Mouse (Mus musculus) embryonic stem cell, embryonic (primary cell): ENCODE data around the gene Ugt1a6a.

Source experiments
- CTCF ChIA-PET, 4 experiments: fragments of 300-600 bp in 2 of 4; fragments of 350-600 bp in 2 of 4; sonication (Branson Sonifier 250); formaldehyde crosslinking; loops; one replicate each; lab custom pipeline; 2022; ENCODE audit warnings: inconsistent platforms in 2 of 4; lab: Charles Lee
- POLR2A ChIA-PET, 4 experiments: fragments of 300-600 bp in 2 of 4; fragments of 350-600 bp in 2 of 4; sonication (Branson Sonifier 250); formaldehyde crosslinking; loops; one replicate each; lab custom pipeline; 2022; ENCODE audit warnings: antibody characterized with exemption in 4 of 4, inconsistent platforms in 1 of 4; lab: Charles Lee

The Ugt1a6a gene

GRCm38 (mm10) chr1:88260604-88261377 is 126.2 kb downstream of the Ugt1a6a start:
- CTCF ChIA-PET: interaction anchor here in 2 of 4 experiments (1.1 to 1.6 kb wide), 2 partner anchors 17 to 29 kb away, joined by 5 to 6 read pairs; partner anchors contain the start of genes Hjurp (in 1 of the 2) and Trpm8 (in 1 of the 2)
- POLR2A ChIA-PET: interaction anchor here in 2 of 4 experiments (0.7 to 15.1 kb wide), 5 partner anchors 7 to 26 kb away, joined by 3 to 203 read pairs (median 119); partner anchors contain the start of genes Hjurp (in 2 of the 2) and Trpm8 (in 2 of the 2)

GRCm38 (mm10) chr1:88261706-88262105 is 127.1 kb downstream of the Ugt1a6a start:
- POLR2A ChIA-PET: interaction anchor here in 3 of 4 experiments (0.7 to 15.1 kb wide), 7 partner anchors 8 to 313 kb away, joined by 3 to 203 read pairs (median 4); partner anchors contain the start of genes Hjurp (in 2 of the 3) and Trpm8 (in 2 of the 3)

GRCm38 (mm10) chr1:88262255-88262654 is 127.6 kb downstream of the Ugt1a6a start:
- ChIA-PET CTCF (interaction anchor here in 2 of 4 experiments (0.9 to 5.4 kb wide), 5 partner anchors 13 to 28 kb away, joined by 3 to 29 read pairs (median 5); partner anchors contain the start of genes Hjurp (in 2 of the 2) and Trpm8 (in 2 of the 2)), POLR2A (interaction anchor here (0.6 to 15.1 kb wide), 9 partner anchors 9 to 314 kb away, joined by 3 to 203 read pairs (median 4); partner anchors contain the start of genes Hjurp (in 3 of the 4) and Trpm8 (in 3 of the 4))

More at GRCm38 (mm10) chr1:88261706-88262105, 127.1 kb downstream of the Ugt1a6a start:
- CTCF ChIA-PET: interaction anchor here in 2 of 4 experiments (0.9 to 5.4 kb wide), 5 partner anchors 13 to 28 kb away, joined by 3 to 29 read pairs (median 5); partner anchors contain the start of genes Hjurp (in 2 of the 2) and Trpm8 (in 2 of the 2)

GRCm38 (mm10) chr1:88262961-88263360 is 128.4 kb downstream of the Ugt1a6a start:
- ChIA-PET CTCF (interaction anchor here in 2 of 4 experiments (0.5 to 5.4 kb wide), 3 partner anchors 22 to 27 kb away, joined by 5 to 29 read pairs (median 6); no protein-coding TSS in a partner anchor), POLR2A (interaction anchor here in 3 of 4 experiments (1.1 to 15.1 kb wide), 8 partner anchors 9 to 39 kb away, joined by 3 to 203 read pairs (median 6); partner anchors contain the start of genes Hjurp (in 3 of the 3) and Trpm8 (in 3 of the 3))

- ChIA-PET POLR2A (interaction anchor here in 3 of 4 experiments (1.1 to 15.1 kb wide), 7 partner anchors 11 to 38 kb away, joined by 3 to 203 read pairs (median 8); partner anchors contain the start of genes Hjurp (in 3 of the 3) and Trpm8 (in 3 of the 3)), CTCF (interaction anchor here in 2 of 4 experiments (1.4 to 5.4 kb wide), 2 partner anchors 21 kb away, joined by 4 to 29 read pairs; no protein-coding TSS in a partner anchor)
Observed at GRCm38 (mm10) chr1:88263778-88264177, 129.2 kb downstream of the Ugt1a6a start.

- POLR2A ChIA-PET: interaction anchor here in 3 of 4 experiments (1.1 to 15.1 kb wide), 8 partner anchors 8 to 38 kb away, joined by 3 to 203 read pairs (median 6); partner anchors contain the start of genes Hjurp (in 3 of the 3) and Trpm8 (in 3 of the 3)
- CTCF ChIA-PET: interaction anchor here in 2 of 4 experiments (1.4 to 5.4 kb wide), 2 partner anchors 21 kb away, joined by 4 to 29 read pairs; no protein-coding TSS in a partner anchor
Observed at GRCm38 (mm10) chr1:88264237-88264868, 129.7 kb downstream of the Ugt1a6a start.

- CTCF ChIA-PET: interaction anchor here in 3 of 4 experiments (0.8 to 5.4 kb wide), 8 partner anchors 8 to 25 kb away, joined by 3 to 29 read pairs (median 6); partner anchors contain the start of genes Hjurp (in 1 of the 3) and Trpm8 (in 1 of the 3)
- POLR2A ChIA-PET: interaction anchor here (0.7 to 15.1 kb wide), 13 partner anchors 8 to 45 kb away, joined by 3 to 203 read pairs (median 4); partner anchors contain the start of genes Hjurp (in 2 of the 4) and Trpm8 (in 2 of the 4)
Observed at GRCm38 (mm10) chr1:88264869-88265240, 130.2 kb downstream of the Ugt1a6a start.

- CTCF ChIA-PET: interaction anchor here in 3 of 4 experiments (1.0 to 5.4 kb wide), 11 partner anchors 10 to 36 kb away, joined by 3 to 29 read pairs (median 5); partner anchors contain the start of genes Trpm8 (in 2 of the 3) and Hjurp (in 1 of the 3)
- POLR2A ChIA-PET: interaction anchor here (0.6 to 15.1 kb wide), 14 partner anchors 8 to 342 kb away, joined by 3 to 203 read pairs (median 4); partner anchors contain the start of genes Hjurp (in 3 of the 4) and Trpm8 (in 3 of the 4)
Observed at GRCm38 (mm10) chr1:88266123-88266522, 131.5 kb downstream of the Ugt1a6a start.

GRCm38 (mm10) chr1:88267489-88267888 is 132.9 kb downstream of the Ugt1a6a start:
- POLR2A ChIA-PET: interaction anchor here in 2 of 4 experiments (0.6 to 15.1 kb wide), 6 partner anchors 7 to 98 kb away, joined by 3 to 203 read pairs (median 62); partner anchors contain the start of genes Hjurp (in 2 of the 2) and Trpm8 (in 2 of the 2)
- CTCF ChIA-PET: interaction anchor here in 1 of 4 experiments (1.8 kb wide), 1 partner anchor 10 kb away, joined by 5 read pairs; the partner anchor contains the start of gene Trpm8

GRCm38 (mm10) chr1:88268070-88268469 is 133.5 kb downstream of the Ugt1a6a start:
- ChIA-PET POLR2A (interaction anchor here in 2 of 4 experiments (1.1 to 10.1 kb wide), 4 partner anchors 9 to 16 kb away, joined by 4 to 143 read pairs (median 5); partner anchors contain the start of genes Hjurp (in 2 of the 2) and Trpm8 (in 2 of the 2)), CTCF (interaction anchor here in 3 of 4 experiments (0.7 to 1.2 kb wide), 4 partner anchors 9 to 20 kb away, joined by 3 to 5 read pairs (median 3); partner anchors contain the start of genes Hjurp (in 2 of the 3) and Trpm8 (in 2 of the 3))
